Mouse (Mus musculus) brain, embryonic 14.5 days (tissue): ENCODE results near the gene Zmym4. TPM values are rescaled to one million over a fixed set of nuclear protein-coding genes. Genes with fewer than 3 reads are reported as not detected.
"Not testable (repeated sequence)": the region's sequence is repeated elsewhere in the genome, so short reads cannot be mapped to it uniquely, and the experiment has no call there.

Source experiments
- DNase-seq: peaks from one replicate; pipeline ENCODE4 v3.0.0-alpha.2; 2011; ENCODE audit warnings: low read depth
- CTCF ChIP-seq: fragments of 200-500 bp; IDR thresholded peaks from 2 replicates; pipeline ENCODE4 v1.5.1; 2012; ENCODE audit warnings: inconsistent platforms, mild to moderate bottlenecking, moderate library complexity, borderline replicate concordance; ENCODE audit not compliant: insufficient read depth, insufficient read length; ENCODE audit errors: extremely low read depth
- POLR2A ChIP-seq: fragments of 200-500 bp; IDR thresholded peaks from 2 replicates; pipeline ENCODE4 v1.6.1; 2012; ENCODE audit warnings: mild to moderate bottlenecking, inconsistent platforms, borderline replicate concordance; ENCODE audit not compliant: poor library complexity, insufficient read depth, insufficient read length, severe bottlenecking; ENCODE audit errors: extremely low read depth
- polyA plus RNA-seq: library from polyadenylated mRNA; depleted of rRNA; stranded (reverse); fragments of >200 nt; gene quantifications from 2 replicates; pipeline ENCODE4 v1.2.3, GENCODE M21; 2012

Zmym4 gene
- polyA plus RNA-seq, 1 experiment = 44.6 TPM

DNA sequence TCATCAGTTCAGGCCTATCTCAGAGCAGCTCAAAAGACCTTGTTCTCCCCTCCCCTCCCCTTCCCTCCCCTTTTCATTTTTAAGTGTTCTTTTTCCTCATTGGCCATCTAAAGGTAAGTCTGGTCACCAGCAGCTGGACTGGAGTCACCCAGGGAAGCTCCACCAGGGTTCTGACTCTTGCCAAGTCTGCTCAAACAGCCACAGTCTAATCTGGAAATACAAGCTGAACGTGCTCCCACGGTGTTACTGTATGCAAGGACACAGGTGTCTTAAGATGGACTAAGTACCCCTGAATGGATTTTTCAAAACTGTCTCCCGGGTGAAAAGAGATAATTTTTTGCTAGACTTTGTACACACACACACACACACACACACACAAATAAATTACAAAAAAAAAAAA is 15.4 kb upstream of the Zmym4 start:
- TF ChIP-seq CTCF = no peak
- TF ChIP-seq POLR2A = no peak
- no peak for DNase-seq

DNA sequence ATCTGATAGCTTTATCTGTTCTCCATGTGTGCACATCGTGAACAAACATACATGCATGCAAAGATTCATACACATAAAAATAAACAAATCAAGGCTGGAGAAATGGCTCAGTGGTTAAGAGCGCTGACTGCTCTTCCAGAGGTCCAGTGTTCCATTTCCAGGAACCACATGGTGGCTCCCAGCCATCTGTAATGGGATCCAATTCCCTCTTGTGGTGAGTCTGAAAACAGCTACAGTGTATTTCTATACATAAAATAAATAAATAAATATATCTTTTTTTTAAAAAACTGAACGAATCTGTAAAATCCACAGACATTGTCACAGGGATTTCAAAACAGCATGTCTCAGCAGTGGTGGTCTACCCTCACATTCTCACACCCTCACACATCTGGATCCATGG is 10.8 kb upstream of the Zmym4 start:
- DNase-seq = no peak

DNA sequence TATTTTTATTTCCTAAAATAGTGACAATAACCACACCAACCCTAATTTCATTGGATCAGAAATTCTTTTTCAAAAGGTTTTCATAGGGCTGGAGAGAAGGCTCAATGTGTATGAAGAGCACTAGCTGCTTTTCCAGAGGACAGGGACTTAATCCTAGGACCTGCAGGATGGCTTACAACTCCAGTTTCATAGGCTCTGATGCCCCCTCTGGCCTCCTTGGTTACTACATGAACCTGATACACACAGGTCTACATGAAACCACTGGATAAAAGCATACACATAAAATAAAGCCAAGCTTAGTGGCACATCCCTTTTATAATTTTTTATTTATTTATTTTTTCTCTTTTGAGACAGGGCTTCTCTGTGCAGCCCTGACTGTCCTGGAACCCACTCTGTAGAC is 9.5 kb upstream of the Zmym4 start:
- peak; percentile 35 for DNase-seq
- TF ChIP-seq POLR2A (no peak), CTCF (peak; percentile 36; the same call in 1 of the 2 replicates)

More for the DNA sequence above, 10.8 kb upstream of the Zmym4 start:
- TF ChIP-seq POLR2A (no peak), CTCF (no peak)

DNA sequence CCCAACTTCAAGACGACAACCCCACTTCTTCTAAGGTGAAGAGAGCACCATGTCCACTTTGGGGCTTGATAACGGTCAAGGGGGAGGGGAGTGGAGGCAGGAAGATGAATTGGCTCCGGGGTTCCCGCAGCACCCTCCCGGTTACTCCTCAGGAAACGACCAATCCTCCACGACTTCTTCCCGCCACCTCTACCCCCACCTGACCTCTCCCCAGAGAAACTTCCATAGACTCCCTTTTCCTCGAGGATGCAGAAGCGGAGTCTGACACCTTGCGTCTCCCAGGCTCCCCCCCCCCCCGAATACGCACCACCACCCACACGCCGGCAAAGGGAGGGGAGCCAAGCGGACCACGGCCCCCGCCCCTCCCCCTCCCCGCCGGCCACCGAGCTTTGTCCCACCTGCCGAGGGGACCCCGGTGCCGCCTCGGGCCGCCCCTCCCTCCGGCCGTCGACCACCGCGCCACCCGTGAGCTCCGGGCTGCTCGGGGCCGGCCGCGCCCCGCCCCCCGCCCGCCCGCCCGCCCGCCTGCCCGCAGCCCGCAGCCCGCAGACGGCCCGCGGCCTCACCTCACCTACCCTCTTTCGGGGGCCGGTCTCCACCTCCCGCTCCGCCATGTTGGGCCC is 583 bp downstream of the Zmym4 start:
- DNase-seq = peak; percentile 52
- TF ChIP-seq CTCF = no peak
- no peak for TF ChIP-seq POLR2A

DNA sequence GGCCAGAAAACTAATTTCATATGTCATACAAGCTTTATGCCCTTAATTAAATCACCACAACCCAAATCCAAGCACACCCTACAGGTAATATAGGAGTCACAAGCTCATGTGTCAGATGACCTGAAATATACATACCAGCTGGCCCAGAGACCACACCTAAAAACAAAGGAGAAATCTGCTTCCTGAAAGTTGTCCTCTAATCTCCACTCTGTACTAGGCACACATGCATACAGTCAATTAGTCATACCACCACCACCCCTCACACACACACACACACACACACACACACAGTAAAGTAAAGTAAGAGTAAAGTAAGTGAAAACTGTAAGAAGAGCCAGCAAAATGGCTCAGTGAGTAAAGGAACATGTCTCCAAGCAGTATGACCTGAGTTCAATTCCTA is 9.3 kb downstream of the Zmym4 start:
- DNase-seq = no peak
- TF ChIP-seq CTCF = no peak
- no peak for TF ChIP-seq POLR2A

DNA sequence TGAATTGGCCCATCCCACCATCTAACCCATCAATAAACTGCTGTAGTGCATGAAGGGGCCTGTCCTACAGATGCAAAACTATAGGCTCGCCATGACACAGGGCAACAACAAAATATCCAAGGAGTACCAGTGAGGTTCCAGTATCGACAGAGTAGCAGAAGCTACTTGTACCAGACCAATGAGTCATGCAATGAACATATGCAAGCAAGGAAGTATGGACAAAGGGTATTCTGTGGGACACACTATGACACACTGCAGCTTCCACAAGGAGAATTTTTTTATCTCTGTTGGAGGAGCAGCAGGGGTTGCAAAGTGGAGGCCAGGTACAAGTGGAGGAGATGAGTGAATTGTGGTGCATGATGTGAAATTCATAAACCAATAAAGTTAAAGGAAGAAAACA is 9.7 kb downstream of the Zmym4 start:
- TF ChIP-seq CTCF (no peak), POLR2A (no peak)
- no peak for DNase-seq

DNA sequence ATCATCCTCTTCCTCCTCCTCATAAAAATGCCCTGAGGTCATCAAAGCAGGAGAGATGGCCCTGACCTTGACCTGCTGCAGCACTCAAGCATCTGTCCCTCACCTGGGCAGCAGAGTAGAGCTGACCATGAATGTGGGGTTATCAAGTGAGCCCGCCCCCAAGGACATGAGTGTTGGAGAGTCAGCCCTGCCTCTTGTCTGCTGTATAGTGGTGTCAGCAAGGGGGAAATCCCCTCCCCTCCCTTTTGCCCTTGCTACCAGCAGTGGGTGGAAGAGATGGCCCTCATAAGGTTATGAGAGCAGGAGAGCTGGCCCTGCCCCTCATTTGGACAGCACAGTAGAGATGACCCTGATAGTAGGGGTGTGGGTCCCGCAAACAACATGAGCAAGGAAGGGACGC is 10.5 kb downstream of the Zmym4 start:
- no peak for DNase-seq
- no peak for TF ChIP-seq CTCF

DNA sequence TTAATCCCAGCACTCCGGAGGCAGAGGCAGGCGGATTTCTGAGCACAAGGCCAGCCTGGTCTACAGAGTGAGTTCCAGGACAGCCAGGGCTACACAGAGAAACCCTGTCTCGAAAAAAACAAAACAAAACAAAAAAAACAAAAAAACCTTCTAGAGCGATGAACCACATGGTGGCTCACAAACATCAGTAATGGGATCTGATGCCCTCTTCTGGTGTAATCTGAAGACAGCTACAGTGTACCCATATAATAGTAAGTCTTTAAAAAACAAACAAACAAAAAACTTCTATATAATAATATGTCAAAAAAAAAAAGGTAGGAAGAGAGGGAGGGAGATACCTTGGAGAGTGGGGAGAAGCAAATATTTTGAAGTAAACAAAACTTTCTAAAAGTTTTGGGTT is 17.1 kb downstream of the Zmym4 start:
- not testable (repeated sequence) for DNase-seq

DNA sequence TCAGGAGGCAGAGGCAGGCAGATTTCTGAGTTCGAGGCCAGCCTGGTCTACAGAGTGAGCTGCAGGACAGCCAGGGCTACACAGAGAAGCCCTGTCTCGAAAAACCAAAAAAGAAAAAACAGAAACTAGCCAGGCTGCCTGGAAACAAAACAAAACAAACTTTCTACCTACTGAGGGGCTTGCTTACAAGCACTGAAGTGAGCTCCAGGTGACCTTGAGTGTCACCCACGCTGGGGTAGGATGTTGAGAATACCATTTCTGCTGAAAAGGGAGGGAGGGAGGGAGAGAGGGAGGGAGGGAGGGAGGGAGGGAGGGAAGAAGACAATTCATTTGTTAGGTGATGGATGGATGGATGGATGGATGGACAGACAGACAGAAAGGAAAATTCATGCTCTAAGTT is 24.5 kb downstream of the Zmym4 start:
- no peak for DNase-seq
- no peak for TF ChIP-seq CTCF
- TF ChIP-seq POLR2A = no peak

DNA sequence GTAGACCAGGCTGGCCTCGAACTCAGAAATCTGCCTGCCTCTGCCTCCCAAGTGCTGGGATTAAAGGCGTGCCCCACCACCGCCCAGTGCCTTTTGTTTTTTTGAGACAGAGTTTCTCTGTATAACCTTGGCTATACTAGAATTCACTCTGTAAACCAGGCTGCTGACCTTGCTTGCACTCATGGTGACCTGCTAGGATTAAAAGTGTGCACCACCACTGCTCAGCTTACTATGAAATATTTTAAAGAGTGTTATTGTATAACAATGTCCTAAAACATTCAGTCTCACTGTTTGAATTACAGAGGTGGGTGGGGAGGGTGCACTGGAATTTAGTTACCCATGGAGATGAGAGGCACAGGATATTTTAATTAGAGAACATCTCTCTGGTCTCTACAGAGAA is 25.1 kb downstream of the Zmym4 start:
- TF ChIP-seq CTCF (no peak), POLR2A (no peak)
- DNase-seq = no peak

DNA sequence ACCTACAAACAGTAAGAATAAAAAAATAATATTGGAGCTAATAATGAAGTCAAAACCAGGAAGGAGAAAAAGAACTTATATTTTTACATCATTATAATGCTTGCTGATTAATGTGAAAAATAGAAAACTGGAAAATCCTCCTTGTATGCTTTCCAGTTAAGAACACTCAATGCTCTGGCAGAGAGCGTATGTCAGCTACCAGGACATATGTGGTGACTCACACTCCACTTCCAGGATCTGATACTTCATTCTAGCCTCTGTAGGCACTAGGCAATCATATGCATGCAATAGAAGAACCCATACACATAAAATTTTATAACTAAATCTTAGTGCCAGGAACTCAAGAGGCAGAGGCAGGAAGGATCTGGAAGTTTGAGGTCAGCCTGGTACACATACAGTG is 40.2 kb downstream of the Zmym4 start:
- no peak for DNase-seq

DNA sequence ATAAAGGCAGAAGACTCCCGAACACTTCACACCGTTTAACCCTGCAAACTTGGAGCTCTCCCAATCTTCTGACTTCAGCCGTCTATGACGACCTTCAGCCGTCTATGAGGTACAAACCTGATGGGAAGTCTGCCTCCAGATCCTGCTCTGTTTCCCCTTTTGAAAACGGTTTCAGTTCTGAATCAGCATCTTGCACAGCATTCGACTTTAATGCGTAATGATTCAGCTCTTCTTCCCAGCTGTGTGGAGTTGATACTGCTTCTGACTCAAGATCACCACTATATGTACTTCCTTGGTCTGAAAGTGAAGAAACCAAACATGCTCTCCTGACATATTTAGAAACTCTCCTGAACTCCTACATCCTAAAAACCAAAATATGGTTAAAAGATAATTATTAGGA is 78.1 kb downstream of the Zmym4 start:
- no peak for DNase-seq
- TF ChIP-seq CTCF = no peak
- TF ChIP-seq POLR2A = no peak

More for the DNA sequence above, 40.2 kb downstream of the Zmym4 start:
- TF ChIP-seq POLR2A (no peak), CTCF (no peak)

DNA sequence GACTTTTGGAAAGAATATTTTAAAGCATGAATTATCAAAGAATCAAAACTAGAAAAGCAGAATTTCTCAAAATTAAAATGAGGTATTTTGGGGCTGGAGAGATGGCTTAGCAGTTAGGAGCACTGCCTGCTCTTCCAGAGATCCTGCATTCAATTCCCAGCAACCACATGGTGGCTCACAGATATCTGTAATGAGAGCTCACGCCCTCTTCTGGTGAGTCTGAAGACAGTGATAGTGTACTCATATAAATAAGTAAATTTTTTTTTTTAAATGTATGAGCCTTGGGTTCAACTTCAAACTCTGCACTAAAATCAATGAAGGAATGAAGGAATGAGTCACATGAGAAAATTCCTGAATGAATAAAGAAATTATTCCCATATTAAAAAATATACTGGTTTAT is 82.0 kb downstream of the Zmym4 start:
- TF ChIP-seq CTCF (no peak; the same call in 1 of the 2 replicates), POLR2A (no peak)
- DNase-seq = peak; percentile 37
